9 mouse cellular contexts compared by ENCODE assay signal in genomic region chr5:135962125-135962491, GRCm38 (mm10). TPM values are rescaled to one million over a fixed set of nuclear protein-coding genes. Genes with fewer than 3 reads are reported as not detected.
DNase-seq lines count a peak whose midpoint lies in the region; ATAC-seq and TF ChIP-seq lines count a peak whose summit lies in the region.
"Had no signal": no experiment of that assay in that cellular context is flagged by ENCODE, and none has a peak within 500 bp of the region (broad histone marks: within the 10 kb centered on the region; RNA-seq: fewer than 3 reads in every experiment).

No protein-coding gene starts in this region.

- intact Hi-C loops in left cerebral cortex, postnatal 14 days (cut with DNase I): loop anchor here (2.0 to 5.0 kb wide), 2 partner anchors 29 to 60 kb away; no protein-coding TSS in a partner anchor

- peak overlapping the region; percentile 78 for H3K4me3 ChIP-seq in layer of hippocampus, adult 2 months
- peak overlapping the region; percentile 54 for H3K4me3 ChIP-seq in embryonic facial prominence, embryonic 12.5 days
- peak overlapping the region; percentile 48 for H3K4me3 ChIP-seq in intestine, embryonic 15.5 days (replicated peaks)
- H3K4me3 ChIP-seq in neural tube, embryonic 12.5 days: peak overlapping the region; percentile 58

- no peak overlapping the region; the same call in 1 of the 2 replicates for H3K9ac ChIP-seq in embryonic facial prominence, embryonic 12.5 days
- peak overlapping the region; percentile 26 for H3K9ac ChIP-seq in intestine, embryonic 15.5 days
- H3K9ac ChIP-seq in neural tube, embryonic 12.5 days: 0 out of 2 replicates have a peak overlapping the region, but pooled peaks have one; percentile 35

- ATAC-seq in embryonic facial prominence, embryonic 12.5 days (ENCODE audit: insufficient number of reproducible peaks, insufficient read depth, low FRiP score, low TSS enrichment): peak; percentile 31; the same call in 1 of the 2 replicates
- peak; percentile 78 for ATAC-seq in intestine, embryonic 15.5 days
- ATAC-seq in neural tube, embryonic 12.5 days (ENCODE audit: low FRiP score, low read depth): peak; percentile 2; the same call in 1 of the 2 replicates

- no peaks in the 10 kb centered on the region for H3K36me3 ChIP-seq in embryonic facial prominence, embryonic 12.5 days
- no peaks in the 10 kb centered on the region for H3K36me3 ChIP-seq in intestine, embryonic 15.5 days
- no peaks in the 10 kb centered on the region for H3K36me3 ChIP-seq in neural tube, embryonic 12.5 days

- peaks cover 8% of the 10 kb centered on the region; the same call in 1 of the 2 replicates for H3K4me1 ChIP-seq in embryonic facial prominence, embryonic 12.5 days
- H3K4me1 ChIP-seq in intestine, embryonic 15.5 days (replicated peaks): peaks cover 12% of the 10 kb centered on the region
- peaks cover 11% of the 10 kb centered on the region for H3K4me1 ChIP-seq in neural tube, embryonic 12.5 days

- DNase-seq in layer of hippocampus, adult 2 months (ENCODE audit: low spot score in 2 of 2): no peak
- no peak for DNase-seq in layer of hippocampus, adult 8-10 months (ENCODE audit: low spot score in 2 of 2)
- DNase-seq in right cerebral cortex, adult 2 months (ENCODE audit: low spot score in 2 of 2): no peak
- no peak for DNase-seq in left cerebral cortex, postnatal 14 days (ENCODE audit: low spot score in 2 of 2)
- no peak for DNase-seq in gastrocnemius, postnatal 4 days (ENCODE audit: low spot score in 2 of 2)

- 2% methylated on average over 11 of the region's 11 CpGs for WGBS in embryonic facial prominence, embryonic 12.5 days
- under 1% methylated on average over 11 of the region's 11 CpGs for WGBS in intestine, embryonic 15.5 days
- WGBS in neural tube, embryonic 12.5 days: 1% methylated on average over 11 of the region's 11 CpGs

- H3K27me3 ChIP-seq in embryonic facial prominence, embryonic 12.5 days: peaks cover 7% of the 10 kb centered on the region; the same call in 1 of the 2 replicates
- H3K27me3 ChIP-seq in intestine, embryonic 15.5 days (replicated peaks): no peaks in the 10 kb centered on the region
- H3K27me3 ChIP-seq in neural tube, embryonic 12.5 days (replicated peaks): no peaks in the 10 kb centered on the region; the same call in 1 of the 2 replicates

- peak overlapping the region; percentile 97 for H3K27ac ChIP-seq in layer of hippocampus, adult 2 months
- H3K27ac ChIP-seq in embryonic facial prominence, embryonic 12.5 days: peak overlapping the region; percentile 90
- peak overlapping the region; percentile 90 for H3K27ac ChIP-seq in intestine, embryonic 15.5 days
- H3K27ac ChIP-seq in neural tube, embryonic 12.5 days: peak overlapping the region; percentile 94

- 0 out of 2 replicates have a peak, but pooled peaks have one; percentile 30 for TF ChIP-seq CTCF in layer of hippocampus, adult 2 months (conservative IDR thresholded peaks at IDR 0.05)

- H3K9me3 ChIP-seq in embryonic facial prominence, embryonic 12.5 days: no peaks in the 10 kb centered on the region
- H3K9me3 ChIP-seq in intestine, embryonic 15.5 days: no peaks in the 10 kb centered on the region
- H3K9me3 ChIP-seq in neural tube, embryonic 12.5 days: no peaks in the 10 kb centered on the region

- peak overlapping the region; percentile 86 for H3K4me2 ChIP-seq in embryonic facial prominence, embryonic 12.5 days (replicated peaks)
- H3K4me2 ChIP-seq in intestine, embryonic 15.5 days (replicated peaks): peak overlapping the region; percentile 65
- H3K4me2 ChIP-seq in neural tube, embryonic 12.5 days (replicated peaks): peak overlapping the region; percentile 96

RNA-seq across cellular contexts. Expression of gene Ssc4d, which starts 12.2 kb away (rescaled TPM):
- 1 to 10 TPM; 1.4 to 1.9 TPM for total RNA-seq in layer of hippocampus, adult 2 months (2021)
- total RNA-seq in layer of hippocampus, adult 8-10 months (2022): 1 to 10 TPM in 2 of 4 experiments, under 1 TPM in 2; 0.76 to 1.7 (median 0.99) TPM
- polyA plus RNA-seq in embryonic facial prominence, embryonic 12.5 days (2016; fragmentation: Nextera tagmentation; extraction: Ambion mirVana): 4.7 and 5.1 TPM in 2 replicates
- 2.5 and 2.9 TPM in 2 replicates for polyA plus RNA-seq in intestine, embryonic 15.5 days (2015; fragmentation: Nextera tagmentation; extraction: Ambion mirVana)
- 1.4 and 1.7 TPM in 2 replicates for polyA plus RNA-seq in neural tube, embryonic 12.5 days (2016; fragmentation: Nextera tagmentation; extraction: Ambion mirVana)
- 1 to 10 TPM; 1.4 to 1.5 TPM for total RNA-seq in left cerebral cortex, postnatal 14 days (2021)
- total RNA-seq in gastrocnemius, postnatal 4 days (2021): 1 to 10 TPM; 1.3 to 1.6 TPM

RNA-seq across cellular contexts. Expression of gene Zp3, which starts 17.8 kb away (rescaled TPM):
- not detected for total RNA-seq in layer of hippocampus, adult 2 months (2021)
- total RNA-seq in layer of hippocampus, adult 8-10 months (2022): not detected
- polyA plus RNA-seq in embryonic facial prominence, embryonic 12.5 days (2016; fragmentation: Nextera tagmentation; extraction: Ambion mirVana): 0.12 TPM in 1 of 2 replicates, not detected in the other
- 0.80 and 1.5 TPM in 2 replicates for polyA plus RNA-seq in intestine, embryonic 15.5 days (2015; fragmentation: Nextera tagmentation; extraction: Ambion mirVana)
- 0.15 TPM in 1 of 2 replicates, not detected in the other for polyA plus RNA-seq in neural tube, embryonic 12.5 days (2016; fragmentation: Nextera tagmentation; extraction: Ambion mirVana)
- not detected for total RNA-seq in left cerebral cortex, postnatal 14 days (2021)
- not detected for total RNA-seq in gastrocnemius, postnatal 4 days (2021)
- total RNA-seq: gastrocnemius, adult 8-10 months had no signal

RNA-seq across cellular contexts. Expression of gene Ywhag, which starts 27.7 kb away (rescaled TPM):
- 1,000 to 10,000 TPM; 1,218 to 1,292 TPM for total RNA-seq in layer of hippocampus, adult 2 months (2021)
- 1,000 to 10,000 TPM; 1,040 to 1,170 (median 1,116) TPM for total RNA-seq in layer of hippocampus, adult 8-10 months (2022)
- polyA plus RNA-seq in embryonic facial prominence, embryonic 12.5 days (2016; fragmentation: Nextera tagmentation; extraction: Ambion mirVana): 221 and 228 TPM in 2 replicates
- polyA plus RNA-seq in intestine, embryonic 15.5 days (2015; fragmentation: Nextera tagmentation; extraction: Ambion mirVana): 151 and 154 TPM in 2 replicates
- polyA plus RNA-seq in neural tube, embryonic 12.5 days (2016; fragmentation: Nextera tagmentation; extraction: Ambion mirVana): 516 and 524 TPM in 2 replicates
- 1,000 to 10,000 TPM; 1,469 to 1,528 TPM for total RNA-seq in left cerebral cortex, postnatal 14 days (2021)
- total RNA-seq in gastrocnemius, postnatal 4 days (2021): 100 to 1,000 TPM; 340 to 349 TPM

RNA-seq across cellular contexts. Expression of gene Dtx2, which starts 32.5 kb away (rescaled TPM):
- 1 to 10 TPM; 8.0 to 8.3 TPM for total RNA-seq in layer of hippocampus, adult 2 months (2021)
- 10 to 100 TPM in 2 of 4 experiments, 1 to 10 TPM in 2; 8.3 to 11.1 (median 9.8) TPM for total RNA-seq in layer of hippocampus, adult 8-10 months (2022)
- 33.8 and 38.9 TPM in 2 replicates for polyA plus RNA-seq in embryonic facial prominence, embryonic 12.5 days (2016; fragmentation: Nextera tagmentation; extraction: Ambion mirVana)
- polyA plus RNA-seq in intestine, embryonic 15.5 days (2015; fragmentation: Nextera tagmentation; extraction: Ambion mirVana): 20.8 and 21.4 TPM in 2 replicates
- 29.5 and 31.7 TPM in 2 replicates for polyA plus RNA-seq in neural tube, embryonic 12.5 days (2016; fragmentation: Nextera tagmentation; extraction: Ambion mirVana)
- 1 to 10 TPM; 8.6 to 9.1 TPM for total RNA-seq in left cerebral cortex, postnatal 14 days (2021)
- total RNA-seq in gastrocnemius, postnatal 4 days (2021): 10 to 100 TPM; 12.9 to 14.4 TPM

Comparison
In these comparisons a context has a peak if more than half of its experiments do, and no peak if none do; other contexts are left out.
1. ATAC-seq: peak in every context shown above with its lines; median percentile 78 in intestine, embryonic 15.5 days; 31 in embryonic facial prominence, embryonic 12.5 days; 2 in neural tube, embryonic 12.5 days.